Mouse (Mus musculus) frontal cortex, postnatal 10 days (tissue): ENCODE data around the gene Fank1.

ENCODE experiments used
- DNase-seq, 2 experiments: peaks; one replicate each; pipeline ENCODE4 v3.0.0; 2022; ENCODE audit warnings: low spot score in 2 of 2, mixed read lengths in 1 of 2

Gene Fank1

GRCm38 (mm10) chr7:133828514-133828913 is 51.9 kb downstream of the Fank1 start:
- no peak for DNase-seq

GRCm38 (mm10) chr7:133829579-133829978 is 52.9 kb downstream of the Fank1 start:
- no peak for DNase-seq

- DNase-seq, result peak; percentile 18 to 30
Measured at GRCm38 (mm10) chr7:133839546-133839945, 62.9 kb downstream of the Fank1 start.

- DNase-seq, result no peak
Measured at GRCm38 (mm10) chr7:133842079-133842478, 65.4 kb downstream of the Fank1 start.

- no peak for DNase-seq
Measured at GRCm38 (mm10) chr7:133847175-133847574, 70.5 kb downstream of the Fank1 start.

GRCm38 (mm10) chr7:133848180-133848579 is 71.5 kb downstream of the Fank1 start:
- DNase-seq, result no peak

GRCm38 (mm10) chr7:133850735-133851134 is 74.1 kb downstream of the Fank1 start:
- DNase-seq, result no peak

- DNase-seq, result peak; percentile 45 to 82
Measured at GRCm38 (mm10) chr7:133856278-133856677, 79.6 kb downstream of the Fank1 start.

- no peak for DNase-seq
Measured at GRCm38 (mm10) chr7:133858506-133858905, 81.8 kb downstream of the Fank1 start.

GRCm38 (mm10) chr7:133859548-133859947 is 82.9 kb downstream of the Fank1 start:
- DNase-seq, result no peak

GRCm38 (mm10) chr7:133862233-133862632 is 85.6 kb downstream of the Fank1 start:
- no peak for DNase-seq

GRCm38 (mm10) chr7:133862723-133863122 is 86.1 kb downstream of the Fank1 start:
- DNase-seq, result no peak

- DNase-seq, result no peak
Measured at GRCm38 (mm10) chr7:133863151-133863550, 86.5 kb downstream of the Fank1 start.

- no peak for DNase-seq
Measured at GRCm38 (mm10) chr7:133863684-133864083, 87.0 kb downstream of the Fank1 start.

GRCm38 (mm10) chr7:133870265-133870664 is 93.6 kb downstream of the Fank1 start:
- no peak for DNase-seq

- DNase-seq, result no peak
Measured at GRCm38 (mm10) chr7:133872701-133873100, 96.0 kb downstream of the Fank1 start.

- DNase-seq, result no peak
Measured at GRCm38 (mm10) chr7:133876139-133876538, 99.5 kb downstream of the Fank1 start.

- no peak for DNase-seq
Measured at GRCm38 (mm10) chr7:133876646-133877342, 100.1 kb downstream of the Fank1 start.

- DNase-seq, result no peak
Measured at GRCm38 (mm10) chr7:133879761-133880160, 103.1 kb downstream of the Fank1 start.

- DNase-seq, result peak in 1 of 2 experiments; percentile 2
Measured at GRCm38 (mm10) chr7:133884759-133885431, 108.2 kb downstream of the Fank1 start.

- no peak for DNase-seq
Measured at GRCm38 (mm10) chr7:133888926-133889920, 112.6 kb downstream of the Fank1 start.

- no peak for DNase-seq
Measured at GRCm38 (mm10) chr7:133889986-133890385, 113.3 kb downstream of the Fank1 start.
